Mouse (Mus musculus) ES-E14 (cell line): ENCODE data around the gene Arhgap10. TPM values are rescaled to one million over a fixed set of nuclear protein-coding genes. Genes with fewer than 3 reads are reported as not detected.

Experiments used
- DNase-seq: peaks from one replicate; pipeline ENCODE4 v3.0.0-alpha.2; 2013; ENCODE audit warnings: low read depth, low spot score
- H3K27ac ChIP-seq: 2 replicates; pipeline ENCODE4 v1.5.1; 2012; ENCODE audit warnings: low read depth, mild to moderate bottlenecking, low read length, moderate library complexity, mixed read lengths; ENCODE audit not compliant: poor library complexity, insufficient read depth, severe bottlenecking
- H3K36me3 ChIP-seq: 2 replicates; pipeline ENCODE4 v1.6.1; 2012; ENCODE audit warnings: mild to moderate bottlenecking, low read length, moderate library complexity, mixed read lengths; ENCODE audit not compliant: control insufficient read depth, poor library complexity, insufficient read depth, severe bottlenecking
- H3K4me1 ChIP-seq, 2 experiments: fragments of 150-350 bp in 1 of 2; sonication (generic) in 1 of 2; 2 replicates each; pipeline ENCODE4 v1.6.1; 2012; ENCODE audit warnings: low read length in 2 of 2, mild to moderate bottlenecking in 1 of 2, mixed read lengths in 1 of 2; ENCODE audit not compliant: control insufficient read depth in 2 of 2, insufficient read depth in 2 of 2, poor library complexity in 1 of 2
- H3K4me3 ChIP-seq, 2 experiments: fragments of 150-350 bp in 1 of 2; sonication (generic) in 1 of 2; 2 replicates each; pipeline ENCODE4 v1.5.1; 2012; ENCODE audit warnings: low read length in 2 of 2, low read depth in 1 of 2, mild to moderate bottlenecking in 1 of 2, mixed read lengths in 1 of 2; ENCODE audit not compliant: insufficient read depth in 1 of 2, poor library complexity in 1 of 2, severe bottlenecking in 1 of 2
- H3K9ac ChIP-seq: 2 replicates; pipeline ENCODE4 v1.6.1; 2012; ENCODE audit warnings: low read depth, mild to moderate bottlenecking, low read length, mixed read lengths; ENCODE audit not compliant: poor library complexity, insufficient read depth, severe bottlenecking
- H3K9me3 ChIP-seq: fragments of 150-350 bp; sonication (generic); 2 replicates; pipeline ENCODE4 v1.6.1; 2012; ENCODE audit warnings: low read depth, mild to moderate bottlenecking, low read length; ENCODE audit not compliant: control insufficient read depth, insufficient read depth
- CHD2 ChIP-seq: IDR thresholded peaks from 2 replicates; pipeline ENCODE4 v1.6.1; 2014; ENCODE audit warnings: mild to moderate bottlenecking, low read depth, low read length, inconsistent platforms
- HCFC1 ChIP-seq: IDR thresholded peaks from 2 replicates; pipeline ENCODE4 v1.6.1; 2012; ENCODE audit warnings: low read length, inconsistent platforms, borderline replicate concordance; ENCODE audit not compliant: insufficient read depth
- MAFK ChIP-seq: IDR thresholded peaks from 2 replicates; pipeline ENCODE4 v1.6.1; 2014; ENCODE audit warnings: mild to moderate bottlenecking, low read depth, low read length, inconsistent platforms; ENCODE audit not compliant: insufficient read depth
- ZC3H11A ChIP-seq: IDR thresholded peaks from 2 replicates; pipeline ENCODE4 v1.6.1; 2012; ENCODE audit warnings: low read depth, mild to moderate bottlenecking, inconsistent platforms, low read length, borderline replicate concordance
- ZNF384 ChIP-seq: IDR thresholded peaks from 2 replicates; pipeline ENCODE4 v1.6.1; 2012; ENCODE audit warnings: low read depth, low read length, inconsistent platforms
- in situ Hi-C, 2 experiments: fragments of 600-800 bp; cut with MboI; formaldehyde crosslinking; loops; one replicate each; pipeline ENCODE4 v1.15.1; 2025; ENCODE audit warnings: low sequenced_read_pairs in 2 of 2, inconsistent platforms in 1 of 2; ENCODE audit not compliant: unreplicated experiment in 2 of 2
- total RNA-seq: library from RNA; depleted of rRNA; stranded (reverse); fragments of 300-350 nt; gene quantifications from 2 replicates; pipeline ENCODE4 v1.2.3, GENCODE M21; 2012

Gene Arhgap10
- total RNA-seq, 1 experiment, result 10.8 TPM

DNA sequence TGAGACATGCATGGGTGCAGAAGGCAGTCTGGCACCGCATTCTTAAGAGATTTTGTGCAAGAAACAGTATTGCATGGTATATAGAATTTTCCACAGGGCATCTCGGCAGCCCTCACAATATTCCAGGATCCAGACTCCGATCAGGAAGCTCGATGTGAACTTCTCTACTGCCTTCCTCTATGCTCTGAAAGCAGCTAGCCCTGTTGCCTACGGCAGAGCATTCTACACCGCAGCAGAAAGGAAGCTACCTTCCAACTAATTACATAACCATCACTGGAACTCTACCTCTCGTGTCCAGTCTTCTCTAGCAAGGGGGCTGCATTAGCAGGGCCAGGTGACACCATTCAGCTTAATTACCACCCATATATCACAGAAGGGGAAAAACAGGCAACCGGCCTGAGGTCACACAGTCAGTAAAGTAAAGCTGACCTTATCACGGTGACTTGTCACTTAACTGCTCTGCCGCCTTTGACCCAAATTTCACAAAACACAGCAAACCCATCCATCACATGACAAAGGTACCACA lies 10.2 kb downstream of the Arhgap10 start:
- peaks cover 2% of the 10 kb centered on the region; the same call in 1 of the 2 replicates for H3K36me3 ChIP-seq
- TF ChIP-seq ZNF384, result no peak
- TF ChIP-seq ZC3H11A, result no peak
- TF ChIP-seq HCFC1, result no peak
- TF ChIP-seq CHD2, result no peak
- no peak for TF ChIP-seq MAFK
- H3K4me3 ChIP-seq, result no peak overlapping the region
- no peak overlapping the region for H3K27ac ChIP-seq
- peaks cover 0 to 5% of the 10 kb centered on the region in 2 experiments; a peak in 2 of 4 replicates for H3K4me1 ChIP-seq
- no peak overlapping the region for H3K9ac ChIP-seq
- in situ Hi-C loops, result no loop called here
- no peaks in the 10 kb centered on the region for H3K9me3 ChIP-seq
- no peak for DNase-seq

DNA sequence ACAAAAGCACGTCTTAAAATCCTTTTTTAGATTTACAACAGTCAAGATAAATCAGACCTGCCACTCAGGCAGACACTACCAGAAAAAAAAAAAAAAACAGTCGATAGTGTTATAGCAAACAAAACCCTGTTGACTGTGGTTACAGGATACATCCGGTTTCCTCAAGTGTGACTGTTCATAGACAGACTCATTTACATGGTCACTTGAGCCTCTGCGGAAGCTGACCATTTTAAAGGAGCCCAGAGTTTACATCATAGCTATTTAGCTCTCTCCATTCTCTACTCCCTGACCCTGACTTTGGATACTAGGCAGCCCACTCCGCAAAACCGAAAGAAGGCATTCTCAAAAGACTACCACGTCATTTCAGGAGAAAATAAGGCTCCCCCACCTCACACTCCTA lies 11.2 kb downstream of the Arhgap10 start:
- Histone ChIP-seq H3K9ac (no peak overlapping the region), H3K36me3 (peaks cover 2% of the 10 kb centered on the region; the same call in 1 of the 2 replicates), H3K4me3 (no peak overlapping the region), H3K9me3 (no peaks in the 10 kb centered on the region), H3K27ac (no peak overlapping the region), H3K4me1 (peaks cover 0 to 2% of the 10 kb centered on the region in 2 experiments; a peak in 2 of 4 replicates)
- no peak for TF ChIP-seq ZC3H11A
- in situ Hi-C loops, result no loop called here
- no peak for DNase-seq

DNA sequence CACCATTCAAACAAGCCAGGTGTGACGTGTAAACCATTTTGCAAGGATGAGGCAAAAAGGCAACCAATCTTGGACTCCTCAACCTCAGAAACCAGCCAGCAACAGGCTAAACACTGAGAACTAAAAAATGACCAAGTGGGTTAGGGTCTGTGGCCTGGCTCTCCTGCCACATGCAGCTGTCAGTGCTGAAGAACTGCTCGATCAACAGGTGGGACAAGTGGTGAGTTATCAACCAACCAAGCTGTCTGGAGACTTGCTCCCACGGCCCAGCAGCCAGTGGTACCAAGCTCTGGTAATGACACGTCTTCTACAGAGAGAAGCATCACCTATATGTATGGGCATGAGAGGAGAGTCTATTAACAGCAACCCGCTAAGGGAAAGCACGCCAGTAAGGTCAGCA lies 15.2 kb downstream of the Arhgap10 start:
- Histone ChIP-seq H3K27ac (no peak overlapping the region), H3K4me1 (no peaks in the 10 kb centered on the region), H3K9me3 (no peaks in the 10 kb centered on the region), H3K9ac (no peak overlapping the region), H3K36me3 (peaks cover 2% of the 10 kb centered on the region; the same call in 1 of the 2 replicates), H3K4me3 (no peak overlapping the region)
- DNase-seq, result no peak
- in situ Hi-C loops, result no loop called here
- TF ChIP-seq MAFK, result no peak
- TF ChIP-seq HCFC1, result no peak
- TF ChIP-seq ZNF384, result no peak
- no peak for TF ChIP-seq CHD2
- no peak for TF ChIP-seq ZC3H11A

DNA sequence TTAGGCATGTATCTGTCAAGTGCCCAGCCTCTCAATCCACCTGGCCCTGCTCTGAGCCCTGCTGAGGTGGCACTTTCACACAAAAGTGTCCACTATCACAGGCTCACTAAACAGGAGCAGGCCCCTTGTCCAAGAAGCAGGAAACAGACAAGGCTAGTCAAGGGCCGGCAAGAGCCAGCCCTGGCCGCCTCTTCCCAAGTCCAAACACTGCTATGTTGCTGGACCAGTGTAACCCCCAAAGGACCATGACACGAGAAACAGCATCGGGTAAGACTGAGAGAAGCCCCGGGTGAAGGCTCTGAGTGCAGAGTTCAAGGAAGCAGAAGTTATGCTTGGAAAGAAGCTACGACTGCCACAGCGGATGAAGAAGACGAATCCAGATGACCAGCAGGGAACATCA lies 16.6 kb downstream of the Arhgap10 start:
- no peak for DNase-seq
- Histone ChIP-seq H3K27ac (no peak overlapping the region), H3K4me3 (no peak overlapping the region), H3K9ac (no peak overlapping the region), H3K4me1 (no peaks in the 10 kb centered on the region), H3K36me3 (peaks cover under 1% of the 10 kb centered on the region; the same call in 1 of the 2 replicates), H3K9me3 (no peaks in the 10 kb centered on the region)
- no peak for TF ChIP-seq HCFC1
- no peak for TF ChIP-seq MAFK
- no peak for TF ChIP-seq ZNF384
- no peak for TF ChIP-seq ZC3H11A
- no peak for TF ChIP-seq CHD2
- in situ Hi-C loops, result no loop called here

DNA sequence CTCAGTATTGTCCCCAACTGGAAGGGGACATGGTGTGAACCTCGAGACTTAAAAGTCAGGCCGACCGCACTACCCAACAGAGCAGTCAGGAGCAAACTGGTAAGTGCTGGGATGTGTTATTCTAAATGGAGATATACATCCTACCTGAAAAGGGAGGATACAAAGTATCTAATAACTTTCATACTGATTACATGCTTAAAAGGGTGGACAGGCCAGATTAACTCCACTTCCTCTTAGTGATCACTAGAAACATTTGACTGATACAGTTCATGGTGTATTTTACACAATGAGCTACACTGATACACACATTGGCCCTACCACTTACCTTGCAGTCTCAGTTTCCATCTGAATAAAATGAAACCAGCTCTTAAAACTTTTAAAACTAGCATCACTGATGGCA lies 17.5 kb downstream of the Arhgap10 start:
- H3K9me3 ChIP-seq, result no peaks in the 10 kb centered on the region
- no peak for DNase-seq
- in situ Hi-C loops, result no loop called here
- H3K27ac ChIP-seq, result no peak overlapping the region
- no peaks in the 10 kb centered on the region for H3K36me3 ChIP-seq
- no peak overlapping the region for H3K4me3 ChIP-seq
- no peaks in the 10 kb centered on the region for H3K4me1 ChIP-seq
- TF ChIP-seq MAFK (no peak), CHD2 (no peak), ZC3H11A (no peak), ZNF384 (no peak), HCFC1 (no peak)
- no peak overlapping the region for H3K9ac ChIP-seq
